Mouse (Mus musculus) intestine, embryonic 16.5 days (tissue): ENCODE data around the gene Kcnip2. TPM values are rescaled to one million over a fixed set of nuclear protein-coding genes. Genes with fewer than 3 reads are reported as not detected.

Experiments used
- ATAC-seq: fragments of 200-750 bp; cut with Nextera tagmentation; 2 replicates; pipeline ENCODE4 v1.8.0; 2017; ENCODE audit warnings: moderate TSS enrichment, moderate library complexity
- H3K27ac ChIP-seq: fragments of 300-500 bp; sonication (generic); 2 replicates; pipeline ENCODE4 v1.5.1; 2014; ENCODE audit warnings: mild to moderate bottlenecking, low read length
- H3K27me3 ChIP-seq: fragments of 300-500 bp; sonication (generic); replicated peaks from 2 replicates; pipeline ENCODE4 v1.6.1; 2014; ENCODE audit warnings: low read length, control low read depth, mixed read lengths; ENCODE audit not compliant: control insufficient read depth, insufficient read depth
- H3K36me3 ChIP-seq: fragments of 300-500 bp; sonication (generic); 2 replicates; pipeline ENCODE4 v1.6.1; 2014; ENCODE audit warnings: low read length, control low read depth; ENCODE audit not compliant: control insufficient read depth, insufficient read depth
- H3K4me1 ChIP-seq: fragments of 300-500 bp; sonication (generic); 2 replicates; pipeline ENCODE4 v1.6.1; 2014; ENCODE audit warnings: low read length, control low read depth, mixed read lengths; ENCODE audit not compliant: control insufficient read depth, insufficient read depth
- H3K4me2 ChIP-seq: fragments of 300-500 bp; sonication (generic); 2 replicates; pipeline ENCODE4 v1.6.1; 2014; ENCODE audit warnings: low read depth, low read length, control low read depth
- H3K4me3 ChIP-seq: fragments of 300-500 bp; sonication (generic); 2 replicates; pipeline ENCODE4 v1.5.1; 2014; ENCODE audit warnings: mild to moderate bottlenecking, low read length
- H3K9ac ChIP-seq: fragments of 300-500 bp; sonication (generic); 2 replicates; pipeline ENCODE4 v1.6.1; 2014; ENCODE audit warnings: low read depth, low read length
- H3K9me3 ChIP-seq: fragments of 300-500 bp; sonication (generic); 2 replicates; pipeline ENCODE4 v1.6.1; 2016; ENCODE audit warnings: low read length, control low read depth; ENCODE audit not compliant: control insufficient read depth
- WGBS: fragments of 180-500 bp; shearing (Covaris S2); extraction: QIAGEN DNeasy Blood & Tissue Kit; methylation state at CpG from one replicate; pipeline ENCODE4 v1.1.7; 2014; 5-methylcytosine and 5-hydroxymethylcytosine counted together
- polyA plus RNA-seq: library from polyadenylated mRNA; unstranded; fragments of >200 nt; fragmentation: Nextera tagmentation; extraction: Ambion mirVana; gene quantifications from 2 replicates; pipeline ENCODE4 v1.2.1, GENCODE M21; 2015

Gene Kcnip2
- polyA plus RNA-seq, 1 experiment from 2014 or later, result 1.8 TPM

DNA sequence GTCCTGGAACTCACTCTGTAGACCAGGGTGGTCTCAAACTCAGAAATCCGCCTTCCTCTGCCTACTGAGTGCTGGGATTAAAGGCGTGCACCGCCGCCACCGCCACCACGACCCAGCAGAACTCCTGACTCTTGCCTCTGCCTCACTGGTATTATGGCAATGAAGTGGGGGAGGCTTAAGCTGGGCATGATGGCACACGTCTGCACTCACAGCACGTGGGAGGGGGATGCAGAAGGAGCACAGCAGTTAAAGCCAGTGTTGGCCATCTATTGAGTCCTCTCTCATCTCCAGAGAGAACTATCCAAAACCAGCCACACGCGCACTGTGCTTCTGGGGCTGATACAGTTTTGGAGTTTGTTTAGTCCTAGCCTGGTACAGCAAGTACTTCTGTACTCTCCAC, 17.8 kb upstream of the Kcnip2 start:
- Histone ChIP-seq H3K27ac (no peak overlapping the region), H3K4me1 (no peaks in the 10 kb centered on the region), H3K4me3 (no peak overlapping the region), H3K9ac (no peak overlapping the region), H3K27me3 (no peaks in the 10 kb centered on the region), H3K9me3 (no peaks in the 10 kb centered on the region), H3K4me2 (no peak overlapping the region), H3K36me3 (no peaks in the 10 kb centered on the region)
- 87% methylated on average over 10 of the region's 10 CpGs for WGBS
- ATAC-seq, result no peak

GRCm38 (mm10) chr19:45830679-45831078, 14.8 kb upstream of the Kcnip2 start:
- no peak overlapping the region for H3K9ac ChIP-seq
- ATAC-seq, result no peak

GRCm38 (mm10) chr19:45827736-45828135, 11.9 kb upstream of the Kcnip2 start:
- ATAC-seq, result no peak
- no peak overlapping the region for H3K9ac ChIP-seq
- no peaks in the 10 kb centered on the region for H3K9me3 ChIP-seq
- H3K27ac ChIP-seq, result no peak overlapping the region
- H3K27me3 ChIP-seq, result no peaks in the 10 kb centered on the region
- WGBS, result 93% methylated on average over 3 of the region's 3 CpGs
- H3K4me1 ChIP-seq, result no peaks in the 10 kb centered on the region
- H3K4me3 ChIP-seq, result no peak overlapping the region
- H3K4me2 ChIP-seq, result no peak overlapping the region
- no peaks in the 10 kb centered on the region for H3K36me3 ChIP-seq

More at GRCm38 (mm10) chr19:45830679-45831078, 14.8 kb upstream of the Kcnip2 start:
- 36% methylated on average over 2 of the region's 2 CpGs for WGBS
- no peaks in the 10 kb centered on the region for H3K4me1 ChIP-seq
- no peak overlapping the region for H3K4me2 ChIP-seq
- no peaks in the 10 kb centered on the region for H3K9me3 ChIP-seq
- no peak overlapping the region for H3K27ac ChIP-seq
- no peaks in the 10 kb centered on the region for H3K27me3 ChIP-seq
- no peaks in the 10 kb centered on the region for H3K36me3 ChIP-seq
- no peak overlapping the region for H3K4me3 ChIP-seq

GRCm38 (mm10) chr19:45827125-45827524, 11.3 kb upstream of the Kcnip2 start:
- no peak for ATAC-seq
- Histone ChIP-seq H3K4me2 (no peak overlapping the region), H3K9me3 (no peaks in the 10 kb centered on the region), H3K27ac (no peak overlapping the region), H3K9ac (no peak overlapping the region), H3K4me3 (no peak overlapping the region), H3K27me3 (no peaks in the 10 kb centered on the region), H3K36me3 (no peaks in the 10 kb centered on the region), H3K4me1 (no peaks in the 10 kb centered on the region)
- 46% methylated on average over 5 of the region's 5 CpGs for WGBS

- Histone ChIP-seq H3K27ac (no peak overlapping the region), H3K4me1 (no peaks in the 10 kb centered on the region), H3K9ac (no peak overlapping the region), H3K4me3 (no peak overlapping the region), H3K9me3 (no peaks in the 10 kb centered on the region), H3K27me3 (no peaks in the 10 kb centered on the region), H3K36me3 (no peaks in the 10 kb centered on the region), H3K4me2 (no peak overlapping the region)
- no peak for ATAC-seq
- 82% methylated on average over 3 of the region's 3 CpGs for WGBS
These were observed 10.3 kb upstream of the Kcnip2 start for GRCm38 (mm10) chr19:45826146-45826545.

- 72% methylated on average over 5 of the region's 5 CpGs for WGBS
- no peak overlapping the region for H3K27ac ChIP-seq
- no peak for ATAC-seq
These were observed 6.0 kb upstream of the Kcnip2 start for GRCm38 (mm10) chr19:45821832-45822231.

DNA sequence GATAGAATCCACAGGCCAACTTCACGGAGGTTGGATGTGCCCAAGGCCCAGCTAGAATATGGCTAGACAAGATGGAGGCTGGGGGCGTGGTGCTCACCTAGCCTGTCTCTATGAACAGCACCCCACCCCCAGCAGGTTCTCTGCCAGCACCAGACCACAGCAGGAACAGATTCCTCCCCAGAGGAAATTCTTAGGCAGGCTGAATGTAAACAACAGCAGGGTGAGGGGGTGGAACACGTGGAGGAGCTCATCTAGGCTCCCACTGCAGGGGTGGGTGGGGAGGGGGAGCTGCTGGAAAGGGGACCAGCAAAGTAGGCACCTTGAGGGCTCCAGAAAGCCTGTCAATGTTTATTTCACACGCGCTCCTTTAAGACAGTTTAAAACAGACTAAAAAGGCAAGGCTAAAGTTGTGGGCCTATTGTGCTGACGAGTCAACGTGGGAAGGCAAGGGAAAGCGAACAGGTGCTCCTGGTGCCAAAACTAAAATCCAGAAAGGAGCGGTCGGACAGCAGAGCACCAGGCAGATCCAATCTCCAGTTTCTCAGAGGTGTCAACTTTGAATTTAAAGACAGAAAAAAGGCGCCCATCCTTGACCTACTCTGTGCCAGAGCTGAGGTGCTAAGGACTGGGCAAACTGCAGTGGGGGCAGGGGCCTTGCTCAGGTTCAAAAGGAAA, 2.1 kb upstream of the Kcnip2 start:
- Histone ChIP-seq H3K36me3 (no peaks in the 10 kb centered on the region), H3K9ac (no peak overlapping the region), H3K27ac (0 out of 2 replicates have a peak overlapping the region, but pooled peaks have one; percentile 24), H3K27me3 (no peaks in the 10 kb centered on the region), H3K4me3 (no peak overlapping the region), H3K9me3 (no peaks in the 10 kb centered on the region), H3K4me2 (no peak overlapping the region), H3K4me1 (peaks cover 13% of the 10 kb centered on the region)
- peak; percentile 31; the same call in 1 of the 2 replicates for ATAC-seq
- WGBS, result 54% methylated on average over 11 of the region's 11 CpGs

More at GRCm38 (mm10) chr19:45821832-45822231, 6.0 kb upstream of the Kcnip2 start:
- Histone ChIP-seq H3K4me1 (peaks cover 1% of the 10 kb centered on the region), H3K9me3 (no peaks in the 10 kb centered on the region), H3K36me3 (no peaks in the 10 kb centered on the region), H3K27me3 (no peaks in the 10 kb centered on the region), H3K4me3 (no peak overlapping the region), H3K4me2 (no peak overlapping the region), H3K9ac (no peak overlapping the region)

GRCm38 (mm10) chr19:45816727-45817126, 866 bp upstream of the Kcnip2 start:
- Histone ChIP-seq H3K27ac (no peak overlapping the region), H3K27me3 (0 out of 2 replicates have a peak, but pooled peaks cover 2% of the 10 kb centered on the region), H3K36me3 (no peaks in the 10 kb centered on the region), H3K4me3 (0 out of 2 replicates have a peak overlapping the region, but pooled peaks have one; percentile 43), H3K9ac (0 out of 2 replicates have a peak overlapping the region, but pooled peaks have one; percentile 50), H3K4me1 (peaks cover 24% of the 10 kb centered on the region), H3K4me2 (peak overlapping the region; percentile 75; the same call in 1 of the 2 replicates), H3K9me3 (no peaks in the 10 kb centered on the region)
- ATAC-seq, result no peak
- 30% methylated on average over 8 of the region's 8 CpGs for WGBS

- Histone ChIP-seq H3K4me2 (peak overlapping the region; percentile 75), H3K9ac (no peak overlapping the region), H3K4me1 (peaks cover 24% of the 10 kb centered on the region), H3K9me3 (no peaks in the 10 kb centered on the region), H3K27ac (no peak overlapping the region), H3K36me3 (no peaks in the 10 kb centered on the region), H3K4me3 (peak overlapping the region; percentile 43), H3K27me3 (0 out of 2 replicates have a peak, but pooled peaks cover 2% of the 10 kb centered on the region)
- no peak; the same call in 1 of the 2 replicates for ATAC-seq
- 59% methylated on average over 10 of the region's 10 CpGs for WGBS
These were observed 691 bp downstream of the Kcnip2 start for GRCm38 (mm10) chr19:45815170-45815569.
